Mouse (Mus musculus) stomach, embryonic 16.5 days (tissue): ENCODE data around the gene Vars. TPM values are rescaled to one million over a fixed set of nuclear protein-coding genes. Genes with fewer than 3 reads are reported as not detected.

Source experiments
- ATAC-seq: fragments of 200-750 bp; cut with Nextera tagmentation; 2 replicates; pipeline ENCODE4 v1.8.0; 2017; ENCODE audit warnings: moderate number of reproducible peaks, moderate TSS enrichment; ENCODE audit not compliant: insufficient read depth, low FRiP score
- H3K27ac ChIP-seq: fragments of 300-500 bp; sonication (generic); 2 replicates; pipeline ENCODE4 v1.5.1; 2014; ENCODE audit warnings: low read length
- H3K27me3 ChIP-seq: fragments of 300-500 bp; sonication (generic); 2 replicates; pipeline ENCODE4 v1.6.1; 2014; ENCODE audit warnings: low read length, control low read depth, mixed read lengths; ENCODE audit not compliant: control insufficient read depth, insufficient read depth
- H3K36me3 ChIP-seq: fragments of 300-500 bp; sonication (generic); 2 replicates; pipeline ENCODE4 v1.6.1; 2014; ENCODE audit warnings: low read length; ENCODE audit not compliant: control insufficient read depth, insufficient read depth
- H3K4me1 ChIP-seq: fragments of 300-500 bp; sonication (generic); 2 replicates; pipeline ENCODE4 v1.6.1; 2014; ENCODE audit warnings: low read length, control low read depth, mixed read lengths; ENCODE audit not compliant: control insufficient read depth, insufficient read depth
- H3K4me2 ChIP-seq: fragments of 300-500 bp; sonication (generic); 2 replicates; pipeline ENCODE4 v1.6.1; 2014; ENCODE audit warnings: low read depth, low read length, mixed read lengths
- H3K4me3 ChIP-seq: fragments of 300-500 bp; sonication (generic); replicated peaks from 2 replicates; pipeline ENCODE4 v1.5.1; 2014; ENCODE audit warnings: mild to moderate bottlenecking, low read length
- H3K9ac ChIP-seq: fragments of 300-500 bp; sonication (generic); 2 replicates; pipeline ENCODE4 v1.6.1; 2014; ENCODE audit warnings: low read length
- H3K9me3 ChIP-seq: fragments of 300-500 bp; sonication (generic); replicated peaks from 2 replicates; pipeline ENCODE4 v1.6.1; 2016; ENCODE audit warnings: low read length, control low read depth; ENCODE audit not compliant: control insufficient read depth
- WGBS: fragments of 180-500 bp; shearing (Covaris S2); extraction: QIAGEN DNeasy Blood & Tissue Kit; methylation state at CpG from one replicate; pipeline ENCODE4 v1.1.7; 2014; 5-methylcytosine and 5-hydroxymethylcytosine counted together
- polyA plus RNA-seq: library from polyadenylated mRNA; unstranded; fragments of >200 nt; fragmentation: Nextera tagmentation; extraction: Ambion mirVana; gene quantifications from 2 replicates; pipeline ENCODE4 v1.2.1, GENCODE M21; 2015

Gene Vars
- polyA plus RNA-seq, 1 experiment from 2014 or later = 82.1 TPM

- ATAC-seq = peak; percentile 73
- WGBS = under 1% methylated on average over 21 of the region's 21 CpGs
- Histone ChIP-seq H3K4me3 (peak overlapping the region; percentile 88), H3K9me3 (no peaks in the 10 kb centered on the region), H3K27me3 (no peaks in the 10 kb centered on the region), H3K9ac (peak overlapping the region; percentile 96), H3K27ac (peak overlapping the region; percentile 99), H3K4me2 (peak overlapping the region; percentile 67), H3K4me1 (peaks cover 43% of the 10 kb centered on the region), H3K36me3 (peaks cover 17% of the 10 kb centered on the region)
Measured at GRCm38 (mm10) chr17:35051156-35052086, 50.6 kb downstream of the Vars start.

GRCm38 (mm10) chr17:35052271-35052798 lies 51.5 kb downstream of the Vars start:
- Histone ChIP-seq H3K4me1 (peaks cover 36% of the 10 kb centered on the region), H3K27me3 (no peaks in the 10 kb centered on the region), H3K9me3 (no peaks in the 10 kb centered on the region), H3K4me2 (peak overlapping the region; percentile 67), H3K4me3 (peak overlapping the region; percentile 88), H3K27ac (peak overlapping the region; percentile 99), H3K36me3 (peaks cover 19% of the 10 kb centered on the region), H3K9ac (peak overlapping the region; percentile 96)
- no peak for ATAC-seq
- 74% methylated on average over 12 of the region's 12 CpGs for WGBS

- peaks cover 23% of the 10 kb centered on the region for H3K36me3 ChIP-seq
- no peak overlapping the region for H3K4me3 ChIP-seq
- peaks cover 24% of the 10 kb centered on the region for H3K4me1 ChIP-seq
- H3K27ac ChIP-seq = no peak overlapping the region
- H3K9ac ChIP-seq = no peak overlapping the region
- no peak overlapping the region for H3K4me2 ChIP-seq
- no peaks in the 10 kb centered on the region for H3K27me3 ChIP-seq
- H3K9me3 ChIP-seq = no peaks in the 10 kb centered on the region
- 86% methylated on average over 7 of the region's 7 CpGs for WGBS
- no peak for ATAC-seq
Measured at GRCm38 (mm10) chr17:35055691-35056495, 55.1 kb downstream of the Vars start.

- no peak overlapping the region for H3K9ac ChIP-seq
- H3K27me3 ChIP-seq = no peaks in the 10 kb centered on the region
- no peak for ATAC-seq
- H3K36me3 ChIP-seq = peaks cover 31% of the 10 kb centered on the region
- no peak overlapping the region for H3K4me2 ChIP-seq
- H3K4me1 ChIP-seq = peaks cover 31% of the 10 kb centered on the region
- H3K9me3 ChIP-seq = no peaks in the 10 kb centered on the region
- WGBS = 60% methylated on average over 3 of the region's 3 CpGs
- no peak overlapping the region for H3K27ac ChIP-seq
- H3K4me3 ChIP-seq = no peak overlapping the region
Measured at GRCm38 (mm10) chr17:35057090-35057489, 56.3 kb downstream of the Vars start.

- Histone ChIP-seq H3K27ac (peak overlapping the region; percentile 93; the same call in 1 of the 2 replicates), H3K9me3 (no peaks in the 10 kb centered on the region), H3K36me3 (peaks cover 25% of the 10 kb centered on the region), H3K4me3 (peak overlapping the region; percentile 73), H3K4me1 (peaks cover 22% of the 10 kb centered on the region), H3K4me2 (no peak overlapping the region), H3K9ac (no peak overlapping the region), H3K27me3 (no peaks in the 10 kb centered on the region)
- ATAC-seq = no peak
- 47% methylated on average over 9 of the region's 9 CpGs for WGBS
Measured at GRCm38 (mm10) chr17:35058316-35058715, 57.5 kb downstream of the Vars start.

GRCm38 (mm10) chr17:35058911-35059892 lies 58.4 kb downstream of the Vars start, which contains the start of gene Ddah2:
Gene Ddah2 (plus strand): TSS chr17:35059035.
- peaks cover 31% of the 10 kb centered on the region for H3K4me1 ChIP-seq
- H3K4me2 ChIP-seq = peak within 1 kb of the TSS; percentile 91
- ATAC-seq = peak; percentile 93
- H3K4me3 ChIP-seq = peak within 1 kb of the TSS; percentile 73
- H3K9ac ChIP-seq = peak within 1 kb of the TSS; percentile 83
- H3K9me3 ChIP-seq = no peaks in the 10 kb centered on the region
- no peaks in the 10 kb centered on the region for H3K27me3 ChIP-seq
- peaks cover 18% of the 10 kb centered on the region for H3K36me3 ChIP-seq
- H3K27ac ChIP-seq = peak within 1 kb of the TSS; percentile 93
- WGBS = under 1% methylated on average over 57 of the region's 57 CpGs

- Histone ChIP-seq H3K27me3 (no peaks in the 10 kb centered on the region), H3K9me3 (no peaks in the 10 kb centered on the region), H3K9ac (peak overlapping the region; percentile 83), H3K4me1 (peaks cover 39% of the 10 kb centered on the region), H3K4me2 (peak overlapping the region; percentile 91), H3K36me3 (peaks cover 15% of the 10 kb centered on the region), H3K4me3 (peak overlapping the region; percentile 73), H3K27ac (peak overlapping the region; percentile 93)
- no peak for ATAC-seq
- 23% methylated on average over 14 of the region's 14 CpGs for WGBS
Measured at GRCm38 (mm10) chr17:35060071-35060470, 59.3 kb downstream of the Vars start.

GRCm38 (mm10) chr17:35060737-35061297 lies 60.0 kb downstream of the Vars start:
- no peaks in the 10 kb centered on the region for H3K27me3 ChIP-seq
- peaks cover 45% of the 10 kb centered on the region for H3K4me1 ChIP-seq
- 0 out of 2 replicates have a peak overlapping the region, but pooled peaks have one; percentile 36 for H3K27ac ChIP-seq
- 56% methylated on average over 22 of the region's 22 CpGs for WGBS
- H3K4me2 ChIP-seq = peak overlapping the region; percentile 91
- H3K4me3 ChIP-seq = peak overlapping the region; percentile 73
- no peaks in the 10 kb centered on the region for H3K9me3 ChIP-seq
- peaks cover 15% of the 10 kb centered on the region for H3K36me3 ChIP-seq
- no peak for ATAC-seq
- peak overlapping the region; percentile 83; the same call in 1 of the 2 replicates for H3K9ac ChIP-seq
